Mouse (Mus musculus): ENCODE results near the gene Tmem143. TPM values are rescaled to one million over a fixed set of nuclear protein-coding genes. Genes with fewer than 3 reads are reported as not detected.
"Not testable (repeated sequence)": the region's sequence is repeated elsewhere in the genome, so short reads cannot be mapped to it uniquely, and the experiment has no call there.

Gene Tmem143
- polyA plus RNA-seq, 1 experiment from 2014 or later: 6.8 TPM

- no peak for ATAC-seq
- 46% methylated on average over 2 of the region's 2 CpGs for WGBS
Observed at GRCm38 (mm10) chr7:45939836-45940235, 43.1 kb downstream of the Tmem143 start.

GRCm38 (mm10) chr7:45941986-45942385 is 45.2 kb downstream of the Tmem143 start:
- H3K27ac ChIP-seq (ENCODE audit: low read depth, low read length): no peak overlapping the region
- WGBS: 79% methylated on average over 9 of the region's 9 CpGs
- H3K4me3 ChIP-seq (ENCODE audit: low read depth, low read length): no peak overlapping the region

More at GRCm38 (mm10) chr7:45939836-45940235, 43.1 kb downstream of the Tmem143 start:
- Histone ChIP-seq H3K36me3 (ENCODE audit: control insufficient read depth, insufficient read depth) (no peaks in the 10 kb centered on the region; the same call in 1 of the 2 replicates), H3K9ac (ENCODE audit: low read depth, low read length) (no peak overlapping the region), H3K27me3 (replicated peaks; ENCODE audit: control insufficient read depth, insufficient read depth, low read length) (no peaks in the 10 kb centered on the region), H3K4me1 (replicated peaks; ENCODE audit: control insufficient read depth, insufficient read depth, low read length) (no peaks in the 10 kb centered on the region), H3K4me3 (ENCODE audit: low read depth, low read length) (no peak overlapping the region), H3K4me2 (replicated peaks; ENCODE audit: low read depth) (no peak overlapping the region), H3K27ac (ENCODE audit: low read depth, low read length) (no peak overlapping the region), H3K9me3 (ENCODE audit: control insufficient read depth) (no peaks in the 10 kb centered on the region)
- no peak for TF ChIP-seq CTCF (IDR thresholded peaks at IDR 0.05; ENCODE audit: low read depth)

GRCm38 (mm10) chr7:45943280-45943679 is 46.5 kb downstream of the Tmem143 start:
- H3K9ac ChIP-seq (ENCODE audit: low read depth, low read length); H3K27ac ChIP-seq (ENCODE audit: low read depth, low read length); H3K36me3 ChIP-seq (ENCODE audit: control insufficient read depth, insufficient read depth); ATAC-seq; H3K4me3 ChIP-seq (ENCODE audit: low read depth, low read length); H3K4me1 ChIP-seq (replicated peaks; ENCODE audit: control insufficient read depth, insufficient read depth, low read length); H3K4me2 ChIP-seq (replicated peaks; ENCODE audit: low read depth); H3K9me3 ChIP-seq (ENCODE audit: control insufficient read depth); H3K27me3 ChIP-seq (replicated peaks; ENCODE audit: control insufficient read depth, insufficient read depth, low read length): not testable (repeated sequence)
- 88% methylated on average over 1 of the region's 1 CpGs for WGBS
- peak; percentile 71 for TF ChIP-seq CTCF (IDR thresholded peaks at IDR 0.05; ENCODE audit: low read depth)

More at GRCm38 (mm10) chr7:45941986-45942385, 45.2 kb downstream of the Tmem143 start:
- H3K36me3 ChIP-seq (ENCODE audit: control insufficient read depth, insufficient read depth): no peaks in the 10 kb centered on the region; the same call in 1 of the 2 replicates
- H3K9ac ChIP-seq (ENCODE audit: low read depth, low read length): no peak overlapping the region
- no peaks in the 10 kb centered on the region for H3K4me1 ChIP-seq (replicated peaks; ENCODE audit: control insufficient read depth, insufficient read depth, low read length)
- no peak for TF ChIP-seq CTCF (IDR thresholded peaks at IDR 0.05; ENCODE audit: low read depth)
- no peaks in the 10 kb centered on the region for H3K9me3 ChIP-seq (ENCODE audit: control insufficient read depth)
- H3K27me3 ChIP-seq (replicated peaks; ENCODE audit: control insufficient read depth, insufficient read depth, low read length): no peaks in the 10 kb centered on the region
- H3K4me2 ChIP-seq (replicated peaks; ENCODE audit: low read depth): no peak overlapping the region
- ATAC-seq: no peak

GRCm38 (mm10) chr7:45949061-45949460 is 52.3 kb downstream of the Tmem143 start:
- TF ChIP-seq CTCF (IDR thresholded peaks at IDR 0.05; ENCODE audit: low read depth): no peak
- Histone ChIP-seq H3K9me3 (ENCODE audit: control insufficient read depth) (no peaks in the 10 kb centered on the region), H3K9ac (ENCODE audit: low read depth, low read length) (no peak overlapping the region), H3K27me3 (replicated peaks; ENCODE audit: control insufficient read depth, insufficient read depth, low read length) (no peaks in the 10 kb centered on the region), H3K36me3 (ENCODE audit: control insufficient read depth, insufficient read depth) (no peaks in the 10 kb centered on the region; the same call in 1 of the 2 replicates), H3K27ac (ENCODE audit: low read depth, low read length) (no peak overlapping the region), H3K4me1 (replicated peaks; ENCODE audit: control insufficient read depth, insufficient read depth, low read length) (no peaks in the 10 kb centered on the region), H3K4me3 (ENCODE audit: low read depth, low read length) (no peak overlapping the region), H3K4me2 (replicated peaks; ENCODE audit: low read depth) (no peak overlapping the region)
- no peak for ATAC-seq
- 76% methylated on average over 4 of the region's 4 CpGs for WGBS

GRCm38 (mm10) chr7:45956611-45957010 is 59.9 kb downstream of the Tmem143 start:
- Histone ChIP-seq H3K27me3 (replicated peaks; ENCODE audit: control insufficient read depth, insufficient read depth, low read length) (no peaks in the 10 kb centered on the region), H3K9me3 (ENCODE audit: control insufficient read depth) (no peaks in the 10 kb centered on the region), H3K4me3 (ENCODE audit: low read depth, low read length) (no peak overlapping the region), H3K27ac (ENCODE audit: low read depth, low read length) (no peak overlapping the region), H3K4me2 (replicated peaks; ENCODE audit: low read depth) (no peak overlapping the region), H3K9ac (ENCODE audit: low read depth, low read length) (no peak overlapping the region), H3K4me1 (replicated peaks; ENCODE audit: control insufficient read depth, insufficient read depth, low read length) (no peaks in the 10 kb centered on the region), H3K36me3 (ENCODE audit: control insufficient read depth, insufficient read depth) (no peaks in the 10 kb centered on the region)
- WGBS: 49% methylated on average over 4 of the region's 4 CpGs
- ATAC-seq: no peak
- no peak for TF ChIP-seq CTCF (IDR thresholded peaks at IDR 0.05; ENCODE audit: low read depth)

Other genes with a start within 250 kb of the Tmem143 start
- gene Fut2, start 230.5 kb upstream of the Tmem143 start, polyA plus RNA-seq (2015; fragmentation: Nextera tagmentation; extraction: Ambion mirVana): 2.9 and 3.6 TPM in 2 replicates
- gene Ntn5, start 212.9 kb upstream of the Tmem143 start, polyA plus RNA-seq (2015; fragmentation: Nextera tagmentation; extraction: Ambion mirVana): 0.10 and 0.20 TPM in 2 replicates
- 0.08 and 0.25 TPM in 2 replicates for gene Sec1, start 202.5 kb upstream of the Tmem143 start, polyA plus RNA-seq (2015; fragmentation: Nextera tagmentation; extraction: Ambion mirVana)
- 2.1 and 2.7 TPM in 2 replicates for gene Car11, start 197.1 kb upstream of the Tmem143 start, polyA plus RNA-seq (2015; fragmentation: Nextera tagmentation; extraction: Ambion mirVana)
- 6.9 and 8.6 TPM in 2 replicates for gene Dbp, start 191.9 kb upstream of the Tmem143 start, polyA plus RNA-seq (2015; fragmentation: Nextera tagmentation; extraction: Ambion mirVana)
- gene Rpl18, start 181.5 kb upstream of the Tmem143 start, polyA plus RNA-seq (2015; fragmentation: Nextera tagmentation; extraction: Ambion mirVana): 708 and 740 TPM in 2 replicates
- gene Sphk2, start 178.9 kb upstream of the Tmem143 start, polyA plus RNA-seq (2015; fragmentation: Nextera tagmentation; extraction: Ambion mirVana): 55.1 and 55.9 TPM in 2 replicates
- 16.6 and 16.7 TPM in 2 replicates for gene Fam83e, start 175.7 kb upstream of the Tmem143 start, polyA plus RNA-seq (2015; fragmentation: Nextera tagmentation; extraction: Ambion mirVana)
- gene Spaca4, start 171.1 kb upstream of the Tmem143 start, polyA plus RNA-seq (2015; fragmentation: Nextera tagmentation; extraction: Ambion mirVana): 0.17 and 0.22 TPM in 2 replicates
- gene Lmtk3, start 113.2 kb upstream of the Tmem143 start, polyA plus RNA-seq (2015; fragmentation: Nextera tagmentation; extraction: Ambion mirVana): 0.08 and 0.29 TPM in 2 replicates
- 36.7 and 37.1 TPM in 2 replicates for gene Sult2b1, start 112.3 kb upstream of the Tmem143 start, polyA plus RNA-seq (2015; fragmentation: Nextera tagmentation; extraction: Ambion mirVana)
- 61.9 and 66.4 TPM in 2 replicates for gene Cyth2, start 82.4 kb upstream of the Tmem143 start, polyA plus RNA-seq (2015; fragmentation: Nextera tagmentation; extraction: Ambion mirVana)
- 0.10 and 0.27 TPM in 2 replicates for gene Kcnj14, start 72.2 kb upstream of the Tmem143 start, polyA plus RNA-seq (2015; fragmentation: Nextera tagmentation; extraction: Ambion mirVana)
- gene Grwd1, start 66.0 kb upstream of the Tmem143 start, polyA plus RNA-seq (2015; fragmentation: Nextera tagmentation; extraction: Ambion mirVana): 16.4 and 16.6 TPM in 2 replicates
- gene Kdelr1, start 24.2 kb upstream of the Tmem143 start, polyA plus RNA-seq (2015; fragmentation: Nextera tagmentation; extraction: Ambion mirVana): 99.6 and 107 TPM in 2 replicates
- gene Grin2d, start 18.6 kb upstream of the Tmem143 start, polyA plus RNA-seq (2015; fragmentation: Nextera tagmentation; extraction: Ambion mirVana): 0.66 and 1.1 TPM in 2 replicates
- gene Syngr4, start 227 bp upstream of the Tmem143 start, polyA plus RNA-seq (2015; fragmentation: Nextera tagmentation; extraction: Ambion mirVana): 0.72 and 0.75 TPM in 2 replicates
- 82.4 and 83.3 TPM in 2 replicates for gene Emp3, start 24.5 kb downstream of the Tmem143 start, polyA plus RNA-seq (2015; fragmentation: Nextera tagmentation; extraction: Ambion mirVana)
- gene Ccdc114, start 27.1 kb downstream of the Tmem143 start, polyA plus RNA-seq (2015; fragmentation: Nextera tagmentation; extraction: Ambion mirVana): 2.9 and 3.3 TPM in 2 replicates
- 5.3 and 7.1 TPM in 2 replicates for gene Abcc6, start 133.4 kb downstream of the Tmem143 start, polyA plus RNA-seq (2015; fragmentation: Nextera tagmentation; extraction: Ambion mirVana)
- 34.4 and 37.3 TPM in 2 replicates for gene Nomo1, start 136.8 kb downstream of the Tmem143 start, polyA plus RNA-seq (2015; fragmentation: Nextera tagmentation; extraction: Ambion mirVana)
- 0.21 and 0.24 TPM in 2 replicates for gene Kcnj11, start 203.8 kb downstream of the Tmem143 start, polyA plus RNA-seq (2015; fragmentation: Nextera tagmentation; extraction: Ambion mirVana)